Mouse (Mus musculus): Measurements from ENCODE around the gene Tmem136. TPM values are rescaled to one million over a fixed set of nuclear protein-coding genes. Genes with fewer than 3 reads are reported as not detected.
"Not testable (repeated sequence)": the region's sequence is repeated elsewhere in the genome, so short reads cannot be mapped to it uniquely, and the experiment has no call there.

The Tmem136 gene
- 1 to 10 TPM; 3.0 to 3.1 TPM for polyA plus RNA-seq (2017; shearing (Covaris generic))

GRCm38 (mm10) chr9:43116134-43116996, at the start of gene Tmem136:
Gene Tmem136, minus strand, starts transcription at chr9:43116570.
- ATAC-seq = peak; percentile 89

- ATAC-seq = no peak
Observed at GRCm38 (mm10) chr9:43155960-43156359, 39.6 kb upstream of the Tmem136 start.

- no peak for ATAC-seq
Observed at GRCm38 (mm10) chr9:43151779-43152178, 35.4 kb upstream of the Tmem136 start.

- no peak for ATAC-seq
Observed at GRCm38 (mm10) chr9:43150957-43151356, 34.6 kb upstream of the Tmem136 start.

- ATAC-seq = no peak
Observed at GRCm38 (mm10) chr9:43150075-43150474, 33.7 kb upstream of the Tmem136 start.

GRCm38 (mm10) chr9:43149498-43149897, 33.1 kb upstream of the Tmem136 start:
- no peak for ATAC-seq

- ATAC-seq = no peak
Observed at GRCm38 (mm10) chr9:43145196-43145595, 28.8 kb upstream of the Tmem136 start.

GRCm38 (mm10) chr9:43144206-43144810, 27.9 kb upstream of the Tmem136 start:
- ATAC-seq = no peak

GRCm38 (mm10) chr9:43141839-43142238, 25.5 kb upstream of the Tmem136 start:
- ATAC-seq = no peak

- ATAC-seq = no peak
Observed at GRCm38 (mm10) chr9:43133525-43133924, 17.2 kb upstream of the Tmem136 start.

GRCm38 (mm10) chr9:43132380-43132779, 16.0 kb upstream of the Tmem136 start:
- ATAC-seq = no peak

GRCm38 (mm10) chr9:43131940-43132339, 15.6 kb upstream of the Tmem136 start:
- no peak for ATAC-seq

- ATAC-seq = no peak
Observed at GRCm38 (mm10) chr9:43130684-43131083, 14.3 kb upstream of the Tmem136 start.

GRCm38 (mm10) chr9:43127101-43127787, 10.9 kb upstream of the Tmem136 start:
- no peak for ATAC-seq

GRCm38 (mm10) chr9:43122379-43122778, 6.0 kb upstream of the Tmem136 start:
- ATAC-seq = no peak

GRCm38 (mm10) chr9:43121948-43122347, 5.6 kb upstream of the Tmem136 start:
- not testable (repeated sequence) for ATAC-seq

- ATAC-seq = no peak
Observed at GRCm38 (mm10) chr9:43116997-43117336, 597 bp upstream of the Tmem136 start.

GRCm38 (mm10) chr9:43115431-43116133, 788 bp downstream of the Tmem136 start:
- ATAC-seq = no peak

- ATAC-seq = no peak
Observed at GRCm38 (mm10) chr9:43114833-43115232, 1.5 kb downstream of the Tmem136 start.

GRCm38 (mm10) chr9:43110286-43110980, 5.9 kb downstream of the Tmem136 start:
- no peak for ATAC-seq

- no peak for ATAC-seq
Observed at GRCm38 (mm10) chr9:43109125-43109524, 7.2 kb downstream of the Tmem136 start.

- ATAC-seq = no peak
Observed at GRCm38 (mm10) chr9:43108721-43109120, 7.6 kb downstream of the Tmem136 start.

All from activated CD4-positive, CD25-positive, alpha-beta regulatory T cell, adult 4 months (primary cell).